Comparison of ENCODE assay signal across 24 mouse cellular contexts in the genomic region with DNA sequence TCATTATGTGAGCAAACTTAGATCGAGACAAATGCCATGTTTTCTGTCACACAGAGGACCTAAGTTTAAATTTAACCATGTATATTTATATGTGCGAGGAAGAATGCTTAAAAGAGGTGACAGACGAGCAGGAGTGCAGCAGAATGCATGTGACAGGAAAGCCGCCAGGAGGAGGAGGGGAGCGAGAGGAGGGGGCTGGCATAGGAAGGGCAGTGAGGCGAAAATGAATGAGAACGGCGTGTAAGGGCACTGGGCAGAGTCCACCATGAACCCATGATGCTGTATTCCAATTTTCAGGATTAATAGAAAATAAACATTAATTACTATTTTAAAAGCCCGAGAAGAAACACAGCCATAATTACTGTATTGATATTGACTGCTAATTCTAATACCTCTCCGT. TPM values are rescaled to one million over a fixed set of nuclear protein-coding genes. Genes with fewer than 3 reads are reported as not detected.
DNase-seq lines count a peak whose midpoint lies in the region; ATAC-seq lines count a peak whose summit lies in the region.
"Had no signal": no experiment of that assay in that cellular context is flagged by ENCODE, and none has a peak within 500 bp of the region (broad histone marks: within the 10 kb centered on the region; RNA-seq: fewer than 3 reads in every experiment).

No protein-coding gene starts in this region.

- WGBS in forebrain, embryonic 14.5 days, result 60% methylated on average over 10 of the region's 10 CpGs
- 54% methylated on average over 10 of the region's 10 CpGs for WGBS in forebrain, embryonic 16.5 days

- no peaks in the 10 kb centered on the region for H3K27me3 ChIP-seq in forebrain, embryonic 14.5 days (replicated peaks; ENCODE audit: control insufficient read depth, insufficient read depth, low read length)
- no peaks in the 10 kb centered on the region for H3K27me3 ChIP-seq in forebrain, embryonic 16.5 days (replicated peaks; ENCODE audit: control insufficient read depth, insufficient read depth, low read length)
- H3K27me3 ChIP-seq: embryonic facial prominence, embryonic 13.5 days; embryonic facial prominence, embryonic 15.5 days; forebrain, embryonic 12.5 days; forebrain, embryonic 15.5 days; Patski had no signal

- ATAC-seq in forebrain, embryonic 14.5 days, result no peak
- no peak for ATAC-seq in forebrain, embryonic 16.5 days
- ATAC-seq: activated CD4-positive, CD25-positive, alpha-beta regulatory T cell, adult 4 months; forebrain, embryonic 15.5 days; Patski had no signal

- H3K27ac ChIP-seq in forebrain, embryonic 14.5 days (ENCODE audit: low read depth, low read length), result no peak overlapping the region
- no peak overlapping the region for H3K27ac ChIP-seq in forebrain, embryonic 16.5 days (ENCODE audit: low read length)
- H3K27ac ChIP-seq: embryonic facial prominence, embryonic 13.5 days; embryonic facial prominence, embryonic 15.5 days; forebrain, embryonic 10.5 days; forebrain, embryonic 12.5 days; forebrain, embryonic 15.5 days had no signal

- H3K9me3 ChIP-seq in forebrain, embryonic 14.5 days (replicated peaks; ENCODE audit: control insufficient read depth, low read length), result no peaks in the 10 kb centered on the region
- no peaks in the 10 kb centered on the region for H3K9me3 ChIP-seq in forebrain, embryonic 16.5 days (ENCODE audit: control insufficient read depth, low read length)
- H3K9me3 ChIP-seq: embryonic facial prominence, embryonic 13.5 days; embryonic facial prominence, embryonic 15.5 days; forebrain, embryonic 10.5 days; forebrain, embryonic 12.5 days; forebrain, embryonic 15.5 days had no signal

- no peak overlapping the region for H3K4me2 ChIP-seq in forebrain, embryonic 14.5 days (ENCODE audit: low read length)
- no peak overlapping the region for H3K4me2 ChIP-seq in forebrain, embryonic 16.5 days (ENCODE audit: low read length)
- H3K4me2 ChIP-seq: embryonic facial prominence, embryonic 13.5 days; embryonic facial prominence, embryonic 15.5 days; forebrain, embryonic 12.5 days; forebrain, embryonic 15.5 days had no signal

- no peaks in the 10 kb centered on the region for H3K4me1 ChIP-seq in forebrain, embryonic 14.5 days (ENCODE audit: control insufficient read depth, insufficient read depth, low read length)
- peaks cover 3% of the 10 kb centered on the region; the same call in 1 of the 2 replicates for H3K4me1 ChIP-seq in forebrain, embryonic 16.5 days (replicated peaks; ENCODE audit: control insufficient read depth, insufficient read depth, low read length)
- H3K4me1 ChIP-seq: embryonic facial prominence, embryonic 15.5 days had no signal

- H3K36me3 ChIP-seq in forebrain, embryonic 14.5 days (ENCODE audit: control insufficient read depth, insufficient read depth, low read length), result no peaks in the 10 kb centered on the region
- H3K36me3 ChIP-seq in forebrain, embryonic 16.5 days (ENCODE audit: control insufficient read depth, insufficient read depth), result no peaks in the 10 kb centered on the region
- H3K36me3 ChIP-seq: embryonic facial prominence, embryonic 13.5 days; embryonic facial prominence, embryonic 15.5 days; forebrain, embryonic 10.5 days; forebrain, embryonic 12.5 days; forebrain, embryonic 15.5 days had no signal

- H3K9ac ChIP-seq in forebrain, embryonic 14.5 days (ENCODE audit: low read length), result no peak overlapping the region
- no peak overlapping the region for H3K9ac ChIP-seq in forebrain, embryonic 16.5 days (replicated peaks; ENCODE audit: low read depth, low read length)
- H3K9ac ChIP-seq: embryonic facial prominence, embryonic 13.5 days; embryonic facial prominence, embryonic 15.5 days; forebrain, embryonic 12.5 days; forebrain, embryonic 15.5 days had no signal

- no peak overlapping the region for H3K4me3 ChIP-seq in forebrain, embryonic 14.5 days (ENCODE audit: low read depth, low read length)
- no peak overlapping the region for H3K4me3 ChIP-seq in forebrain, embryonic 16.5 days (replicated peaks; ENCODE audit: low read length)
- H3K4me3 ChIP-seq: embryonic facial prominence, embryonic 13.5 days; embryonic facial prominence, embryonic 15.5 days; erythroblast, embryonic 14.5 days; forebrain, embryonic 10.5 days; forebrain, embryonic 12.5 days; forebrain, embryonic 15.5 days had no signal

- DNase-seq in forebrain, embryonic 14.5 days (ENCODE audit: low spot score), result peak; percentile 19
- peak; percentile 66 for DNase-seq in kidney, adult 9 months
- no peak for DNase-seq in kidney, postnatal 14 days
- peak; percentile 31 for DNase-seq in retina, postnatal 1 day
- no peak for DNase-seq in retina, embryonic 14.5 days (ENCODE audit: low spot score)
- DNase-seq in Muller cell, postnatal 12 days (ENCODE audit: inconsistent ontology term), result no peak
- DNase-seq: adrenal gland, adult 8-10 months; adrenal gland, postnatal 14 days; adrenal gland, postnatal 36 days; cerebellum, adult 11 months; cerebellum, adult 18-20 months; cerebellum, adult 9-10 months; cerebellum, postnatal 14 days; cerebellum, postnatal 36 days; embryo, embryonic 11 days had no signal

RNA-seq across cellular contexts. Expression of a gene that starts 38.7 kb away (rescaled TPM):
- polyA plus RNA-seq in forebrain, embryonic 14.5 days (2014; fragmentation: Nextera tagmentation; extraction: Ambion mirVana), result 20.8 and 24.2 TPM in 2 replicates
- 19.4 and 20.4 TPM in 2 replicates for polyA plus RNA-seq in forebrain, embryonic 16.5 days (2015; fragmentation: Nextera tagmentation; extraction: Ambion mirVana)

RNA-seq across cellular contexts. Expression of a gene that starts 54.4 kb away (rescaled TPM):
- 40.8 and 45.7 TPM in 2 replicates for polyA plus RNA-seq in forebrain, embryonic 14.5 days (2014; fragmentation: Nextera tagmentation; extraction: Ambion mirVana)
- 30.6 and 33.8 TPM in 2 replicates for polyA plus RNA-seq in forebrain, embryonic 16.5 days (2015; fragmentation: Nextera tagmentation; extraction: Ambion mirVana)

RNA-seq across cellular contexts. Expression of a gene that starts 58.2 kb away (rescaled TPM):
- 5.3 and 5.9 TPM in 2 replicates for polyA plus RNA-seq in forebrain, embryonic 14.5 days (2014; fragmentation: Nextera tagmentation; extraction: Ambion mirVana)
- 3.5 and 4.5 TPM in 2 replicates for polyA plus RNA-seq in forebrain, embryonic 16.5 days (2015; fragmentation: Nextera tagmentation; extraction: Ambion mirVana)
- polyA plus RNA-seq: activated CD4-positive, CD25-positive, alpha-beta regulatory T cell, adult 4 months had no signal

Comparison
In these comparisons a context has a peak if more than half of its experiments do, and no peak if none do; other contexts are left out.
1. DNase-seq: peak in forebrain, embryonic 14.5 days (single experiment), kidney, adult 9 months (single experiment) and retina, postnatal 1 day (single experiment); none in kidney, postnatal 14 days (single experiment), retina, embryonic 14.5 days (single experiment) and Muller cell, postnatal 12 days (single experiment).